Mouse (Mus musculus) telencephalon, adult 2 months (tissue): ENCODE data around the gene Ttll1.
"Not testable (repeated sequence)": the region's sequence is repeated elsewhere in the genome, so short reads cannot be mapped to it uniquely, and the experiment has no call there.

ENCODE experiments used
- DNase-seq: peaks from one replicate; pipeline ENCODE4 v3.0.0-alpha.2; 2011; ENCODE audit warnings: low read depth, low spot score

Gene Ttll1

GRCm38 (mm10) chr15:83523638-83524332 lies 13.1 kb upstream of the Ttll1 start:
- DNase-seq, result no peak

GRCm38 (mm10) chr15:83523196-83523595 lies 12.5 kb upstream of the Ttll1 start:
- no peak for DNase-seq

- no peak for DNase-seq
These were observed 10.2 kb upstream of the Ttll1 start for GRCm38 (mm10) chr15:83520861-83521382.

- DNase-seq, result peak; percentile 19
These were observed 7.7 kb upstream of the Ttll1 start for GRCm38 (mm10) chr15:83518215-83519048.

GRCm38 (mm10) chr15:83515018-83515417 lies 4.3 kb upstream of the Ttll1 start:
- DNase-seq, result peak; percentile 35

GRCm38 (mm10) chr15:83512489-83513281 lies 2.0 kb upstream of the Ttll1 start:
- DNase-seq, result no peak

- no peak for DNase-seq
These were observed 516 bp downstream of the Ttll1 start for GRCm38 (mm10) chr15:83509950-83510804.

GRCm38 (mm10) chr15:83501483-83501882 lies 9.2 kb downstream of the Ttll1 start:
- not testable (repeated sequence) for DNase-seq

- no peak for DNase-seq
These were observed 10.3 kb downstream of the Ttll1 start for GRCm38 (mm10) chr15:83500352-83500751.

- no peak for DNase-seq
These were observed 11.4 kb downstream of the Ttll1 start for GRCm38 (mm10) chr15:83499211-83499755.

- no peak for DNase-seq
These were observed 13.4 kb downstream of the Ttll1 start for GRCm38 (mm10) chr15:83497299-83497698.

GRCm38 (mm10) chr15:83495787-83496367 lies 14.8 kb downstream of the Ttll1 start:
- no peak for DNase-seq

GRCm38 (mm10) chr15:83495195-83495594 lies 15.5 kb downstream of the Ttll1 start:
- DNase-seq, result no peak

- DNase-seq, result no peak
These were observed 16.1 kb downstream of the Ttll1 start for GRCm38 (mm10) chr15:83494572-83494920.

GRCm38 (mm10) chr15:83493856-83494571 lies 16.7 kb downstream of the Ttll1 start:
- DNase-seq, result no peak

GRCm38 (mm10) chr15:83491891-83492290 lies 18.8 kb downstream of the Ttll1 start:
- DNase-seq, result no peak

GRCm38 (mm10) chr15:83489471-83489870 lies 21.2 kb downstream of the Ttll1 start:
- no peak for DNase-seq

GRCm38 (mm10) chr15:83487477-83488115 lies 23.1 kb downstream of the Ttll1 start:
- no peak for DNase-seq

- DNase-seq, result no peak
These were observed 26.4 kb downstream of the Ttll1 start for GRCm38 (mm10) chr15:83484311-83484710.
